Mouse (Mus musculus): Measurements from ENCODE around the gene Rtf1.
"Not testable (repeated sequence)": the region's sequence is repeated elsewhere in the genome, so short reads cannot be mapped to it uniquely, and the experiment has no call there.

Rtf1 gene

GRCm38 (mm10) chr2:119674525-119675214, at the start of gene Rtf1:
Rtf1 (plus strand) TSS chr2:119675068.
- peak; percentile 92 to 94 for DNase-seq

GRCm38 (mm10) chr2:119636781-119637180, 38.1 kb upstream of the Rtf1 start:
- DNase-seq, result no peak

GRCm38 (mm10) chr2:119641214-119641912, 33.5 kb upstream of the Rtf1 start:
- DNase-seq, result no peak

- no peak for DNase-seq
Observed at GRCm38 (mm10) chr2:119644254-119644653, 30.6 kb upstream of the Rtf1 start.

GRCm38 (mm10) chr2:119662220-119663182, 12.4 kb upstream of the Rtf1 start, which contains the start of gene Ndufaf1:
Ndufaf1 (minus strand) TSS chr2:119662827.
- DNase-seq, result peak; percentile 80 to 84

GRCm38 (mm10) chr2:119665744-119666143, 9.1 kb upstream of the Rtf1 start:
- not testable (repeated sequence) for DNase-seq

- peak in 1 of 2 experiments; percentile 16 for DNase-seq
Observed at GRCm38 (mm10) chr2:119669010-119669409, 5.9 kb upstream of the Rtf1 start.

- DNase-seq, result peak in 1 of 2 experiments; percentile 34
Observed at GRCm38 (mm10) chr2:119675215-119675784, 432 bp downstream of the Rtf1 start.

GRCm38 (mm10) chr2:119675831-119676230, 963 bp downstream of the Rtf1 start:
- no peak for DNase-seq

- no peak for DNase-seq
Observed at GRCm38 (mm10) chr2:119683706-119684105, 8.8 kb downstream of the Rtf1 start.

GRCm38 (mm10) chr2:119692003-119692701, 17.3 kb downstream of the Rtf1 start:
- no peak for DNase-seq

GRCm38 (mm10) chr2:119694826-119695225, 20.0 kb downstream of the Rtf1 start:
- DNase-seq, result no peak

GRCm38 (mm10) chr2:119696111-119696510, 21.2 kb downstream of the Rtf1 start:
- DNase-seq, result no peak

GRCm38 (mm10) chr2:119698472-119698871, 23.6 kb downstream of the Rtf1 start:
- no peak for DNase-seq

GRCm38 (mm10) chr2:119699962-119700361, 25.1 kb downstream of the Rtf1 start:
- DNase-seq, result no peak

GRCm38 (mm10) chr2:119703171-119703570, 28.3 kb downstream of the Rtf1 start:
- DNase-seq, result no peak

- no peak for DNase-seq
Observed at GRCm38 (mm10) chr2:119707676-119708075, 32.8 kb downstream of the Rtf1 start.

- DNase-seq, result no peak
Observed at GRCm38 (mm10) chr2:119710011-119710410, 35.1 kb downstream of the Rtf1 start.

- not testable (repeated sequence) for DNase-seq
Observed at GRCm38 (mm10) chr2:119715868-119716267, 41.0 kb downstream of the Rtf1 start.

GRCm38 (mm10) chr2:119721070-119721469, 46.2 kb downstream of the Rtf1 start:
- no peak for DNase-seq

- DNase-seq, result no peak
Observed at GRCm38 (mm10) chr2:119727762-119728416, 53.0 kb downstream of the Rtf1 start.
